Mouse (Mus musculus): ENCODE data around the gene Tas2r107. TPM values are rescaled to one million over a fixed set of nuclear protein-coding genes. Genes with fewer than 3 reads are reported as not detected.

Tas2r107 gene
- not detected for total RNA-seq (2023)

DNA sequence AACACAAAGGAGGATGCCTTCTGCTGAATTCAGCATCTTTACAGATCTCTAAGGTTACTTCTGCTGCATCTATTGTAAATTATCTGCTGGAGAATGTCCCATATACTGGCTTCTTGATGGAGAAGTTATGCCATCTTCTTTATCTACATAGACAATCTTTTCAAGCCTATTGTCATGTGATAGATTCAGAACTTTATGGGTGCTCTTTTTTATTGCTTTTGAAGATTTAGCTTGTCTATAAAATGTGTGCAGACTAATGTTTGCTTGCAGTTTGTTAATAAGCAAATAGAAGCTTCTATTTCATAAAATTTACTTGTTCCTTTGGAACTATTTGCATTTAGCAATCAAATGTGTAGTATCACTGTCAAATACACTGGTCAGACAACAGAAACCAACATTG is at the start of gene Tas2r107:
Gene Tas2r107, minus strand, starts transcription at position 101 of the 400 bp plus-strand sequence.

DNA sequence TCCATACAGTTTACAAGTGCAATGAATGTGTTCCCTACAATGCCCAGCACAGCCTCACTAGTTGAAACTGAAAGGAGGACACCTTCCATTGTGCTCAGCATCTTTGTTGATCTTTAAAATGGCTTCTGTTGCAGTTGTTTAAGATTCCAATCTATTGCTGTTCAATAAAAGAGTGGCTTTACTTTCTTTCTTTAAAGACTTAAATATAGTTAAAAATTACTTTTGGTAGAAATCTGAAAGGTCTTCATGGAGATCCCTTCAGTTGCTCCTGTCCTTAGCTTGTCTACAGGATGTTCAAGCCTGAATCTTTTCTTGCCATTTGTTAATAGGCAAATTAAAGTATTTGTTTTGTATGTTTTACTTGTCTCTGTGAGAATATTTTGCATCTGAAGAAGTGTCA is 30.0 kb upstream of the Tas2r107 start, which contains the start of gene Tas2r114:
Gene Tas2r114, minus strand, starts transcription at position 101 of the 400 bp plus-strand sequence.

DNA sequence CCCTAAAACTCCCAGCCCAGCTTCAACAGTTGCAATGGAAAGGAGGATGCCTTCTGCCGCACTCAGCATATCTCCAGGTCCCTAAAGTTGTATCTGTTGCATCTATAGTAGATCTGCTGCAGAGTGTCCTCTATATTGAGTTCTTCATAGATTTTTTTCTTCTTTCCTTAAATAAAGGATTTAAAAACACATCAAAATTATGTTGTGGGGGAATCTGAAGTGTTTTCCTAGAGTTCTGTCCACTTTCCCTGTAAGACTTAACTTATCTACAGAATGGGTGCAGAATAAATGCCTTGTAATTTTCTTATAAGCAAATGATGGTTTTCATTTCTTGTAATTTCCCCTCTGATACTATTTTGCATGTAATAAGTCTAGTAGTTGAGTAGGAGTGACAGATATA is 27.4 kb upstream of the Tas2r107 start, which contains the start of gene Tas2r105:
Gene Tas2r105, minus strand, starts transcription at position 101 of the 400 bp plus-strand sequence.

DNA sequence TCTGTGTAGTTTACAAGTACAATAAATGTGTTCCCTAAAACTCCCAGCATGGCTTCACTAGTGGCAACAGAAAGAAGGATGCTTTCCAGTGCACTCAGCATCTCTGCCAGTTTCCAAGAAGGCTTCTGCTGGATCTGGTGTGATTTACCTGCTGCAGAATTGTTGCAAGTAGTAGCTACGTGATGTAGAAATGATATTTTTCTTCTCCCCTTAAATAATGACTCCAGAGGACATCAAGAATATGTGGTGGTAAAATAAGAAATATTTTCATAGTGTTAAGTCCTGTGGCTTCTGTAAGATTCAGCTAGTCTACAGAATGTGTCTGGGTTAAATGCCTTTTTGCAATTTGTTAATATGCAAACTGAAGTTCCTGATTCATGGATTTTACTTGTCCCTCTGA is 25.7 kb upstream of the Tas2r107 start, which contains the start of gene Tas2r104:
Gene Tas2r104, minus strand, starts transcription at position 101 of the 400 bp plus-strand sequence.

DNA sequence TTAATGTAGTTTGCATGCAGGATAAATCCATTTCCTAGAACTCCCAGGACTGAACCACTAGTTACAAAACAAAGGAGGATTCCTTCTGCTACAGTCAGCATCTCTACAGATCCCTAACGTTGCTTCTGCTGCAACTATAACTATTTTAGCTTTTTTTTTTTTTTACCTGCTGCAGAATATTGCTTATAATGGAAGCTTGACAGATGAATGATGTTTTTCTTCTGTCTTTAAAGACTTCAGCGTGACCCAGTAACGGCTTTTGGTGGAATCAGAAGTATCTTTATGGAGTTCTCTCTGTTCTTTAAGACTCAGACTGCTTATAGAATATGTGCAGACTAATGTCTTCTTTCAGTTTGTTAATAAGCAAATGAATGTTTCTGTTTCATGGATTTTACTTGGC is 18.8 kb upstream of the Tas2r107 start, which contains the start of gene Tas2r106:
Gene Tas2r106, minus strand, starts transcription at position 101 of the 400 bp plus-strand sequence.

DNA sequence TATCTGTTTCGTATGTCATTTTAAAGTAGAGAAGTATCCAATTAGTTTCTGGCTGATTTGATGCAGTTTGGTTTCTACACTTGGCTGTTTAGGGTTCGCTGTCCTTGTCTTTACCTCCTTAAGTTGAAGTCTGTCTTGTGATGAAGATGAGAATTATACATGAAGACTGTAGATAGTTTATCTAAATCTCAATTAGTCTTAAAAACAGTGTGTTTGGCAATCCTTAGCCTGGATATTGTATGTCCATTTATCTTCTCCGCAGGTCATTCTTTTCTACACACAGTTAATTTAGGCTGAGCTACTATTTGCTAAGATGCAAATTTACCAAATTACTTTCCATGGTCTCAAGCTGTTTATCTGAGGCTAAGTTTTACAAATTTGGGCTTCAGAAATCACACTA is 29.1 kb downstream of the Tas2r107 start, which contains the start of gene Tas2r130:
Gene Tas2r130, minus strand, starts transcription at position 101 of the 400 bp plus-strand sequence.

Other genes with a start within 250 kb of the Tas2r107 start
- gene 5430401F13Rik, start 173.7 kb downstream of the Tas2r107 start, total RNA-seq (2023), result not detected
- gene Gm6619, start 173.7 kb downstream of the Tas2r107 start, total RNA-seq (2023), result not detected
- not detected for gene Tas2r130, start 29.2 kb downstream of the Tas2r107 start, total RNA-seq (2023)
- not detected for gene Tas2r106, start 18.7 kb upstream of the Tas2r107 start, total RNA-seq (2023)
- gene Tas2r104, start 25.6 kb upstream of the Tas2r107 start, total RNA-seq (2023), result not detected
- gene Tas2r105, start 27.3 kb upstream of the Tas2r107 start, total RNA-seq (2023), result not detected
- gene Tas2r114, start 29.9 kb upstream of the Tas2r107 start, total RNA-seq (2023), result not detected